15 mouse cellular contexts compared by ENCODE assay signal in genomic region chr16:17044320-17044719, GRCm38 (mm10). TPM values are rescaled to one million over a fixed set of nuclear protein-coding genes. Genes with fewer than 3 reads are reported as not detected.
DNase-seq lines count a peak whose midpoint lies in the region; ATAC-seq and TF ChIP-seq lines count a peak whose summit lies in the region.
"Had no signal": no experiment of that assay in that cellular context is flagged by ENCODE, and none has a peak within 500 bp of the region (broad histone marks: within the 10 kb centered on the region; RNA-seq: fewer than 3 reads in every experiment).

No protein-coding gene starts in this region.

- no peak for TF ChIP-seq POLR2A in heart, adult 2 months (IDR thresholded peaks at IDR 0.05; ENCODE audit: insufficient read depth, low read depth, low read length)

- TF ChIP-seq EP300 in heart, adult 2 months (IDR thresholded peaks at IDR 0.05; ENCODE audit: insufficient read depth, low read depth, low read length) = no peak

- no peak overlapping the region for H3K4me3 ChIP-seq in heart, adult 2 months
- H3K4me3 ChIP-seq: embryonic facial prominence, embryonic 10.5 days; heart, embryonic 10.5 days; hindbrain, embryonic 10.5 days; kidney, embryonic 15.5 days; midbrain, embryonic 13.5 days had no signal

- no peak for TF ChIP-seq CTCF in heart, adult 2 months (IDR thresholded peaks at IDR 0.05)

- 57% methylated on average over 3 of the region's 3 CpGs for WGBS in heart, adult 2 months

- intact Hi-C loops in heart, adult 2 months (cut with DNase I) = no loop called here

- H3K27ac ChIP-seq in heart, adult 2 months = peak overlapping the region; percentile 43
- H3K27ac ChIP-seq: embryonic facial prominence, embryonic 10.5 days; heart, embryonic 10.5 days; hindbrain, embryonic 10.5 days; kidney, embryonic 15.5 days; midbrain, embryonic 13.5 days had no signal

- DNase-seq in cerebellum, adult 9-10 months = peak; percentile 57
- no peak for DNase-seq in cerebellum, postnatal 36 days
- DNase-seq in heart, adult 2 months = peak in 1 of 2 experiments; percentile 17
- no peak for DNase-seq in heart, postnatal 4 days
- peak; percentile 25 for DNase-seq in right cerebral cortex, adult 18-20 months
- no peak for DNase-seq in right cerebral cortex, postnatal 25 days
- DNase-seq: lung, embryonic 14.5 days; right cerebral cortex, postnatal 14 days; thymus, postnatal 4 days had no signal

- H3K9ac ChIP-seq in heart, adult 2 months (ENCODE audit: low read depth, low read length) = no peak overlapping the region
- H3K9ac ChIP-seq: kidney, embryonic 15.5 days; lung, embryonic 14.5 days; midbrain, embryonic 13.5 days had no signal

- no peak for ATAC-seq in erythroblast, adult 5-6 weeks (replicated peaks; ENCODE audit: low FRiP score, poor library complexity, severe bottlenecking)
- ATAC-seq: midbrain, embryonic 13.5 days had no signal

- no peaks in the 10 kb centered on the region for H3K27me3 ChIP-seq in heart, adult 2 months (ENCODE audit: control insufficient read depth, insufficient read depth, low read length)
- H3K27me3 ChIP-seq: kidney, embryonic 15.5 days; midbrain, embryonic 13.5 days had no signal

- H3K36me3 ChIP-seq in heart, adult 2 months (ENCODE audit: control insufficient read depth, insufficient read depth, low read length) = peaks cover 12% of the 10 kb centered on the region

- H3K4me1 ChIP-seq in heart, adult 2 months (ENCODE audit: control insufficient read depth, insufficient read depth, low read length) = no peaks in the 10 kb centered on the region; the same call in 1 of the 2 replicates
- H3K4me1 ChIP-seq: embryonic facial prominence, embryonic 10.5 days; heart, embryonic 10.5 days; hindbrain, embryonic 10.5 days; kidney, embryonic 15.5 days had no signal

- no peaks in the 10 kb centered on the region for H3K79me2 ChIP-seq in heart, adult 2 months (replicated peaks; ENCODE audit: control insufficient read depth, insufficient read depth, low read length)

RNA-seq across cellular contexts. Expression of gene Ypel1, which starts 25.2 kb away (rescaled TPM):
- total RNA-seq in heart, adult 2 months (2021) = 1 to 10 TPM in 1 of 2 experiments, under 1 TPM in 1; 0.99 to 1.2 TPM
- 0.53 and 1.3 TPM in 2 replicates for polyA plus RNA-seq in heart, adult 2 months (2012; rRNA removed)
- total RNA-seq in heart, postnatal 4 days (2021) = 1 to 10 TPM; 6.3 to 6.9 TPM
- total RNA-seq in erythroblast, adult 5-6 weeks (2015; ENCODE audit: low replicate concordance) = not detected in 2 replicates
- total RNA-seq in erythroblast, adult 5-6 weeks (2017; ENCODE audit: low replicate concordance) = not detected in 2 replicates

Comparison
In these comparisons a context has a peak if more than half of its experiments do, and no peak if none do; other contexts are left out.
1. DNase-seq: peak in cerebellum, adult 9-10 months (single experiment) and right cerebral cortex, adult 18-20 months (single experiment); none in cerebellum, postnatal 36 days (0 of 2), heart, postnatal 4 days (single experiment) and right cerebral cortex, postnatal 25 days (single experiment).